Mouse (Mus musculus): ENCODE measurements around the gene Snupn.

DNA sequence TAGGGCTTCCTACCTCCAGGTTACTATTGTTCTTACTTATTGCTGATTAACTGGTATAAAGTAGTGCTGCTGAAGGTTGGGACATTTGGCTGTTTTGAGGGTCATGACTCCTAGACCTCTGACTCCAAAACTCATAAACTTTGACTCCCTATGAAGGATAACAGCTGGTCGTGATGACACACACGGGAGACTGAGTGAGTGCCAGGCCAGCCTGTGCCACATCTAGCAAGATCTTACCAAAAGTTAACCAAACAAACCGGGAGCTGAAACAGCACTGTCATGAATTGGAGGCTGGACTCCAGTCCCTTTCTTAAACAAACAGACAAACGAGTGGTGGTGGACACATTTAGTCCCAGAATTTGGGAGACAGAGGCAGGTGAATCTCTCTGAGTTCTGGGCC, 21.2 kb upstream of the Snupn start:
- TF ChIP-seq MAFK (IDR thresholded peaks at IDR 0.05; ENCODE audit: insufficient read depth, low read depth, low read length) = no peak
- TF ChIP-seq ZC3H11A (IDR thresholded peaks at IDR 0.05; ENCODE audit: borderline replicate concordance, low read depth, low read length) = no peak
- TF ChIP-seq HCFC1 (IDR thresholded peaks at IDR 0.05; ENCODE audit: borderline replicate concordance, insufficient read depth, low read length) = no peak
- no peak for TF ChIP-seq CHD2 (IDR thresholded peaks at IDR 0.05; ENCODE audit: low read depth, low read length)
- no peak for TF ChIP-seq ZNF384 (IDR thresholded peaks at IDR 0.05; ENCODE audit: low read depth, low read length)

Data from ES-E14 (cell line).